Mouse (Mus musculus) spleen, adult 2 months (tissue): ENCODE results near the gene Ampd1. TPM values are rescaled to one million over a fixed set of nuclear protein-coding genes. Genes with fewer than 3 reads are reported as not detected.

Experiments
- DNase-seq, 2 experiments: peaks; one replicate each; pipeline versions ENCODE4 v3.0.0 to v3.0.0-alpha.2; 2012 to 2021; ENCODE audit warnings: low spot score in 2 of 2, low read depth in 1 of 2
- H3K27ac ChIP-seq: fragments of 200-500 bp; 2 replicates; pipeline ENCODE4 v1.5.1; 2012; ENCODE audit warnings: low read length, inconsistent platforms; ENCODE audit not compliant: insufficient read depth
- H3K27me3 ChIP-seq: fragments of 200-500 bp; 2 replicates; pipeline ENCODE4 v1.6.1; 2012; ENCODE audit warnings: mild to moderate bottlenecking, moderate library complexity, low read length, inconsistent platforms; ENCODE audit not compliant: control insufficient read depth, insufficient read depth
- H3K36me3 ChIP-seq: fragments of 200-500 bp; 2 replicates; pipeline ENCODE4 v1.6.1; 2012; ENCODE audit warnings: mild to moderate bottlenecking, low read length, inconsistent platforms; ENCODE audit not compliant: control insufficient read depth, insufficient read depth
- H3K4me1 ChIP-seq: fragments of 200-500 bp; 2 replicates; pipeline ENCODE4 v1.6.1; 2011; ENCODE audit warnings: inconsistent platforms; ENCODE audit not compliant: control insufficient read depth, insufficient read depth, insufficient read length
- H3K4me3 ChIP-seq: fragments of 200-500 bp; 2 replicates; pipeline ENCODE4 v1.5.1; 2011; ENCODE audit warnings: mild to moderate bottlenecking, inconsistent platforms; ENCODE audit not compliant: insufficient read depth, insufficient read length; ENCODE audit errors: extremely low read depth
- CTCF ChIP-seq: fragments of 200-500 bp; IDR thresholded peaks from 2 replicates; pipeline ENCODE4 v1.5.1; 2011; ENCODE audit warnings: mild to moderate bottlenecking, inconsistent platforms; ENCODE audit not compliant: insufficient read depth, insufficient read length, insufficient replicate concordance; ENCODE audit errors: extremely low read depth
- POLR2A ChIP-seq: fragments of 200-500 bp; IDR thresholded peaks from 2 replicates; pipeline ENCODE4 v1.6.1; 2011; ENCODE audit warnings: low read depth, low read length, inconsistent platforms
- WGBS: fragments of 180-500 bp; shearing (Covaris S2); methylation state at CpG from one replicate; pipeline ENCODE4 v1.1.7; 2018; 5-methylcytosine and 5-hydroxymethylcytosine counted together
- polyA plus RNA-seq: library from polyadenylated mRNA; depleted of rRNA; stranded (reverse); fragments of >200 nt; gene quantifications from 2 replicates; pipeline ENCODE4 v1.2.3, GENCODE M21; 2012; rRNA removed

Gene Ampd1
- polyA plus RNA-seq, 1 experiment = 1.2 TPM

GRCm38 (mm10) chr3:103146330-103147166 lies 72.7 kb downstream of the Ampd1 start:
- TF ChIP-seq POLR2A (no peak), CTCF (no peak)
- no peak overlapping the region for H3K27ac ChIP-seq
- H3K27me3 ChIP-seq = no peaks in the 10 kb centered on the region
- DNase-seq = no peak
- H3K4me1 ChIP-seq = no peaks in the 10 kb centered on the region
- no peak overlapping the region for H3K4me3 ChIP-seq
- WGBS = 93% methylated on average over 23 of the region's 23 CpGs
- H3K36me3 ChIP-seq = no peaks in the 10 kb centered on the region

GRCm38 (mm10) chr3:103147775-103148174 lies 74.0 kb downstream of the Ampd1 start:
- no peaks in the 10 kb centered on the region for H3K36me3 ChIP-seq
- WGBS = 86% methylated on average over 4 of the region's 4 CpGs
- H3K4me3 ChIP-seq = no peak overlapping the region
- no peaks in the 10 kb centered on the region for H3K4me1 ChIP-seq
- no peak overlapping the region for H3K27ac ChIP-seq
- H3K27me3 ChIP-seq = no peaks in the 10 kb centered on the region
- DNase-seq = no peak
- no peak for TF ChIP-seq CTCF
- no peak for TF ChIP-seq POLR2A

- Histone ChIP-seq H3K27ac (no peak overlapping the region), H3K36me3 (no peaks in the 10 kb centered on the region), H3K27me3 (no peaks in the 10 kb centered on the region), H3K4me1 (no peaks in the 10 kb centered on the region), H3K4me3 (no peak overlapping the region)
- no peak for DNase-seq
- 54% methylated on average over 10 of the region's 10 CpGs for WGBS
- TF ChIP-seq POLR2A (no peak), CTCF (no peak)
Measured at GRCm38 (mm10) chr3:103148941-103149340, 75.1 kb downstream of the Ampd1 start.

Other genes starting within 250 kb of the Ampd1 start
- gene Sycp1, start 137.9 kb upstream of the Ampd1 start, polyA plus RNA-seq = not detected in 2 replicates
- gene Nr1h5, start 109.9 kb upstream of the Ampd1 start, polyA plus RNA-seq = not detected in 2 replicates
- 26.5 and 26.8 TPM in 2 replicates for gene Sike1, start 78.3 kb upstream of the Ampd1 start, polyA plus RNA-seq
- 13.6 and 17.1 TPM in 2 replicates for gene Csde1, start 53.6 kb upstream of the Ampd1 start, polyA plus RNA-seq
- gene Nras, start 15.7 kb upstream of the Ampd1 start, polyA plus RNA-seq = 10.5 and 12.7 TPM in 2 replicates
- gene Dennd2c, start 28.6 kb downstream of the Ampd1 start, polyA plus RNA-seq = 0.75 and 1.2 TPM in 2 replicates
- gene Bcas2, start 97.6 kb downstream of the Ampd1 start, polyA plus RNA-seq = 15.3 and 21.4 TPM in 2 replicates
- 9.5 and 10.1 TPM in 2 replicates for gene Trim33, start 205.3 kb downstream of the Ampd1 start, polyA plus RNA-seq